Mouse (Mus musculus): ENCODE results near the gene Sun2. TPM values are rescaled to one million over a fixed set of nuclear protein-coding genes. Genes with fewer than 3 reads are reported as not detected.

Sun2 gene
- polyA plus RNA-seq, 1 experiment from 2014 or later: 4.5 TPM

DNA sequence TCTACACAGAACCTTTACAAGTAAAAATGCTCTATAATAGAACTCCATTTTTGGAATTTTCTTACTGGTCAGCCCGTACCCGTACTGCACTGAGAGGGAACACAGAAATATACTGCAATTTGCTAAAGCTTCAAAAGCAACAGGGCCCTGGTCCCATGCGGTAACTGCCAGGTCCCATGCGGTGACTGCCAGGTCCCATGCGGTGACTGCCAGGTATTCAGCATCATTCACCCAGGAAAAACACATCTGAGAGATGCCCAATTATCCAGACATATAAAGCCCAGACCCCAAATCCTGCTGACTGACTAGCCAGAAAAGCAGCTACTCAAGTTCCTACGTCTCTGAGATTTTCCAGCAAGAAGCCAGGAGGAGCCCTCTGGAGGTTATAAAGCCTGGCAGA, 57.7 kb downstream of the Sun2 start:
- Histone ChIP-seq H3K27me3 (replicated peaks) (no peaks in the 10 kb centered on the region), H3K4me2 (peak overlapping the region; percentile 95), H3K9me3 (replicated peaks) (no peaks in the 10 kb centered on the region), H3K36me3 (peaks cover 2% of the 10 kb centered on the region; the same call in 1 of the 2 replicates), H3K9ac (peak overlapping the region; percentile 97), H3K27ac (ENCODE audit: poor library complexity, severe bottlenecking) (peak overlapping the region; percentile 75; the same call in 1 of the 2 replicates), H3K4me3 (peak overlapping the region; percentile 91), H3K4me1 (replicated peaks) (peaks cover 63% of the 10 kb centered on the region)
- 73% methylated on average over 6 of the region's 6 CpGs for WGBS
- ATAC-seq (ENCODE audit: insufficient number of reproducible peaks, low FRiP score): no peak

DNA sequence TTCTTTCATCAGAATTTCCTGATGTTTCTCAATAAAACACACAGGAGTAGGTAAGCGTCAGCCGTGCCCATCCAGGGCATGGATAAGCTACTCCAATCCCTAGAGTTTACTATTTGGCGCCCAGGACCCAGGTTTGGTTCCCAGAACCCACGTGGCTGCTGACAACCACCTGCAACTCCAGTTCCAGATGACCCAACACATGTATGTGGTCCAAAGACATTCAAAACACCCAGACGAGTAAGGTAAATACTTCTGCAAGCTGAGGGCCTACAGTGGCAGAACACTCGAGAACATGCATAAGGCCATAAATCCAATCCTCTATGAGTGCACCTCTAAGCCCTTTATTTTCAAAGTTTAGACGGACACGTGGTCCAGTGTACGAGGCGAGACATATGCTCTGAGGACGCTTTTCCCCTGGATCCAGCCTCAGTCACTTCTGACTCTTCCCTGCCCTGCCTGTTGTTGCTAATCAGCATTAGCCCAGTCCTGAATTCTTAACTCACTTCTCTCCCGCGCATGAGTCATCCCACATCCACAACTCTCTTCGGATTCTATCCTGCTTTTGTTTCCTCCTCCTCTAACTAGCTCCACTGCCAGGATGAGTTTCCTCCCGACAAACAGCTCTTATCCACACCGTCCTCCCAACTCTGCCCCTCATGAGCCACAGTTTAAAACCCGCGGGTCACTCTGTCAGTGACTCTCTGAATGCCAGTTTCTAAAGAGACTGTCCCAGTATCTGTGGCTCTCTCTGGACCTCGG, 58.5 kb downstream of the Sun2 start:
- H3K27me3 ChIP-seq (replicated peaks): no peaks in the 10 kb centered on the region
- H3K9me3 ChIP-seq (replicated peaks): no peaks in the 10 kb centered on the region
- H3K4me3 ChIP-seq: peak overlapping the region; percentile 91
- peak overlapping the region; percentile 95 for H3K4me2 ChIP-seq
- WGBS: 44% methylated on average over 19 of the region's 19 CpGs
- peaks cover 5% of the 10 kb centered on the region; the same call in 1 of the 2 replicates for H3K36me3 ChIP-seq
- peaks cover 60% of the 10 kb centered on the region for H3K4me1 ChIP-seq (replicated peaks)
- H3K27ac ChIP-seq (ENCODE audit: poor library complexity, severe bottlenecking): peak overlapping the region; percentile 75
- no peak for ATAC-seq (ENCODE audit: insufficient number of reproducible peaks, low FRiP score)
- peak overlapping the region; percentile 64 for H3K9ac ChIP-seq

GRCm38 (mm10) chr15:79683146-79683545, 59.2 kb downstream of the Sun2 start:
- H3K27ac ChIP-seq (ENCODE audit: poor library complexity, severe bottlenecking): peak overlapping the region; percentile 63; the same call in 1 of the 2 replicates
- H3K9me3 ChIP-seq (replicated peaks): no peaks in the 10 kb centered on the region
- 69% methylated on average over 6 of the region's 6 CpGs for WGBS
- no peaks in the 10 kb centered on the region for H3K27me3 ChIP-seq (replicated peaks)
- peaks cover 60% of the 10 kb centered on the region for H3K4me1 ChIP-seq (replicated peaks)
- H3K4me2 ChIP-seq: peak overlapping the region; percentile 95
- peak overlapping the region; percentile 91 for H3K4me3 ChIP-seq
- peaks cover 5% of the 10 kb centered on the region; the same call in 1 of the 2 replicates for H3K36me3 ChIP-seq
- H3K9ac ChIP-seq: peak overlapping the region; percentile 61
- ATAC-seq (ENCODE audit: insufficient number of reproducible peaks, low FRiP score): no peak

- Histone ChIP-seq H3K27ac (ENCODE audit: poor library complexity, severe bottlenecking) (peak overlapping the region; percentile 63), H3K4me1 (replicated peaks) (peaks cover 60% of the 10 kb centered on the region), H3K4me3 (no peak overlapping the region), H3K36me3 (peaks cover 12% of the 10 kb centered on the region; the same call in 1 of the 2 replicates), H3K27me3 (replicated peaks) (no peaks in the 10 kb centered on the region), H3K4me2 (peak overlapping the region; percentile 95), H3K9me3 (replicated peaks) (no peaks in the 10 kb centered on the region), H3K9ac (peak overlapping the region; percentile 42; the same call in 1 of the 2 replicates)
- WGBS: 78% methylated on average over 4 of the region's 4 CpGs
- ATAC-seq (ENCODE audit: insufficient number of reproducible peaks, low FRiP score): peak; percentile 63; the same call in 1 of the 2 replicates
These were observed 60.4 kb downstream of the Sun2 start for GRCm38 (mm10) chr15:79681973-79682372.

GRCm38 (mm10) chr15:79677936-79678335, 64.4 kb downstream of the Sun2 start:
- no peak overlapping the region for H3K9ac ChIP-seq
- H3K9me3 ChIP-seq (replicated peaks): no peaks in the 10 kb centered on the region
- WGBS: 90% methylated on average over 2 of the region's 2 CpGs
- H3K27me3 ChIP-seq (replicated peaks): no peaks in the 10 kb centered on the region
- H3K4me1 ChIP-seq (replicated peaks): peaks cover 24% of the 10 kb centered on the region
- ATAC-seq (ENCODE audit: insufficient number of reproducible peaks, low FRiP score): no peak
- H3K4me3 ChIP-seq: no peak overlapping the region
- H3K27ac ChIP-seq (ENCODE audit: poor library complexity, severe bottlenecking): no peak overlapping the region
- peaks cover 52% of the 10 kb centered on the region for H3K36me3 ChIP-seq
- no peak overlapping the region for H3K4me2 ChIP-seq

Other genes starting within 250 kb of the Sun2 start
- gene Kcnj4, start 237.3 kb downstream of the Sun2 start, polyA plus RNA-seq (2016; fragmentation: Nextera tagmentation; extraction: Ambion mirVana): 0.14 and 0.41 TPM in 2 replicates
- 49.6 and 51.9 TPM in 2 replicates for gene Kdelr3, start 226.1 kb downstream of the Sun2 start, polyA plus RNA-seq (2016; fragmentation: Nextera tagmentation; extraction: Ambion mirVana)
- gene Ddx17, start 195.8 kb downstream of the Sun2 start, polyA plus RNA-seq (2016; fragmentation: Nextera tagmentation; extraction: Ambion mirVana): 37.1 and 39.9 TPM in 2 replicates
- gene Dmc1, start 137.4 kb downstream of the Sun2 start, polyA plus RNA-seq (2016; fragmentation: Nextera tagmentation; extraction: Ambion mirVana): 1.5 and 1.8 TPM in 2 replicates
- 0.60 and 0.93 TPM in 2 replicates for gene Fam227a, start 83.6 kb downstream of the Sun2 start, polyA plus RNA-seq (2016; fragmentation: Nextera tagmentation; extraction: Ambion mirVana)
- 40.9 and 42.0 TPM in 2 replicates for gene Cby1, start 83.3 kb downstream of the Sun2 start, polyA plus RNA-seq (2016; fragmentation: Nextera tagmentation; extraction: Ambion mirVana)
- gene Tomm22, start 71.7 kb downstream of the Sun2 start, polyA plus RNA-seq (2016; fragmentation: Nextera tagmentation; extraction: Ambion mirVana): 234 and 237 TPM in 2 replicates
- gene Josd1, start 54.6 kb downstream of the Sun2 start, polyA plus RNA-seq (2016; fragmentation: Nextera tagmentation; extraction: Ambion mirVana): 29.0 and 29.1 TPM in 2 replicates
- 32.8 and 33.6 TPM in 2 replicates for gene Gtpbp1, start 51.7 kb downstream of the Sun2 start, polyA plus RNA-seq (2016; fragmentation: Nextera tagmentation; extraction: Ambion mirVana)
- gene Dnal4, start 35.3 kb upstream of the Sun2 start, polyA plus RNA-seq (2016; fragmentation: Nextera tagmentation; extraction: Ambion mirVana): 37.1 TPM in 2 replicates
- gene Nptxr, start 62.2 kb upstream of the Sun2 start, polyA plus RNA-seq (2016; fragmentation: Nextera tagmentation; extraction: Ambion mirVana): 2.6 and 2.7 TPM in 2 replicates
- 0.21 TPM in 1 of 2 replicates, not detected in the other for gene Npcd, start 91.7 kb upstream of the Sun2 start, polyA plus RNA-seq (2016; fragmentation: Nextera tagmentation; extraction: Ambion mirVana)
- gene Cbx6, start 92.2 kb upstream of the Sun2 start, polyA plus RNA-seq (2016; fragmentation: Nextera tagmentation; extraction: Ambion mirVana): 34.5 and 38.0 TPM in 2 replicates
- gene Apobec3, start 149.1 kb upstream of the Sun2 start, polyA plus RNA-seq (2016; fragmentation: Nextera tagmentation; extraction: Ambion mirVana): 11.2 and 12.2 TPM in 2 replicates
- 1.4 and 1.7 TPM in 2 replicates for gene Cbx7, start 228.6 kb upstream of the Sun2 start, polyA plus RNA-seq (2016; fragmentation: Nextera tagmentation; extraction: Ambion mirVana)